Mouse (Mus musculus) splenic B cell, adult 2 months (primary cell): Measurements from ENCODE around the gene Vcam1.

Experiments used
- DNase-seq: peaks from one replicate; pipeline ENCODE4 v3.0.0-alpha.2; 2011; ENCODE audit warnings: low read depth, low spot score
- H3K27me3 ChIP-seq: 2 replicates; pipeline ENCODE4 v1.6.1; 2012; ENCODE audit warnings: mild to moderate bottlenecking, low read length, moderate library complexity, mixed read lengths; ENCODE audit not compliant: control insufficient read depth, poor library complexity, insufficient read depth, severe bottlenecking
- H3K36me3 ChIP-seq: 2 replicates; pipeline ENCODE4 v1.6.1; 2012; ENCODE audit warnings: mild to moderate bottlenecking, low read length, moderate library complexity, mixed read lengths; ENCODE audit not compliant: control insufficient read depth, poor library complexity, insufficient read depth, severe bottlenecking

Gene Vcam1

DNA sequence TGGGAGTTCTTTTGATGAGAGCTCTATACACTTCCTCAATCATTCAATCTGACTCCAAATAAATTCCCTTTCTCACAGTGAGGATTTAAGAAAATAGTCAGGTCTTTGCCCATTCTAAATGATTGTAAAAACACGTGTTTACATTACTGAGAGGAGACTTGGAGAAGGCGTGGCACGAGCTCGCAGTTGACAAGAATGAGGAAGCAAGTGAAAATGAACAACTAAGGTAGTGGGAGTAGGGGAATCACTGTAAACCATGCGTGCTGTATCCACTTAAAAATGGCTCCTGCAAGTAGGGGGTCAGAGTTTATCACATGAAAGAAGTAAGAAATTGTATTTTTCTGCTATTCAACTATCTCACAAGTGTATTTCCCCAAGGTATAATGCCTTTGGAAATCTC lies 3.9 kb upstream of the Vcam1 start:
- H3K36me3 ChIP-seq, result no peaks in the 10 kb centered on the region
- no peaks in the 10 kb centered on the region for H3K27me3 ChIP-seq
- no peak for DNase-seq

DNA sequence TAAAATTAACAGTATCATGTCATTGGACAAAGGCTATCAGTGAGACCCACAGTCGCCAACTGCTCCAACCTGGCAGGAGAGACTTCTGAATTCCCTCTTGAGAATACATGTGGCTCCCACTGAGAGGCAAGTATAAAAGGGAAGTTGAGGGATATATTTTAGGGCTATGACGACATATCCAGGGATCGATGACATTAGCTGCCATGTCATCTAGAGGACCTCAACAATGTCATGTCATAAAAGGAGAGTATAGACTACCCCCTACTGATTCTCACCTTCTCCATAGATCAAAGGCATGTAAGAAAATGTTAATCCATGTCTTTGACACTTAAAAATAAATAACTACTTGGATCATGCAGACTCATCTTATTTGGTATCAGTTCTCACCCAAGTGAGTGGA lies 1.2 kb upstream of the Vcam1 start:
- Histone ChIP-seq H3K27me3 (no peaks in the 10 kb centered on the region), H3K36me3 (no peaks in the 10 kb centered on the region)
- DNase-seq, result no peak

DNA sequence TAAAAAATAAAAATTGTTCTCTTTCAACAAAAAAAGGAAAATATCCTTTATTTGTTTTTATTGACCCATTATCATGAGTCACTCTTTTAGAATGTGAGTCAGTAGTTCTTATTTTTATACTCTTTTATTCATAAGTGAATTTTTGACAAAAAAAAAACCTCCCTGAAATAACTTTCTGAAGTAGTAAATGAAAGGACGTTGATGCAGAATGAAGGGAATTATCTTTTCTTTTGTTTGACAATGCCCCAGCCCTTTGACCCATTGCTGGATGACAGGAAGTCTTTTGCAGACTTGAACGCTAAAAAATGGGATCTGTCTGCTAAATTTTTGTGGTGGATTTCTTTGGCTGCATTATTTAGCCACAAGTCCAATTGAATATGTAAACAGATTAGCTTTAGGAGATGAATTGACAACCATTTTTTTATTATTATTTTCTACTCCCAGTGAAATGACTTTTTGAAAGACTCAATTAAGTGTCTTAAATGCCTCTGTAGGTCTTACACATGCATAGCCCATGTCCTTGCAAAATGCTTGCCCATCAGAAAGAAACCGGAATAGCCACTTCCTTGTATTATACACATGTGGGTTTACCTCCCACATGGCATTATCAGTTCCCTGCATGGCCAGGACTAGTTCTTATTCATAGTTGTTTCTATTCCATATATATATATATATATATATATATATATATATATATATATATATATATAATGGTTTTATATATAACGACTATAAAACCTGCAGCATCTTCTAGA lies 530 bp upstream of the Vcam1 start:
- Histone ChIP-seq H3K36me3 (no peaks in the 10 kb centered on the region), H3K27me3 (no peaks in the 10 kb centered on the region)
- DNase-seq, result no peak

DNA sequence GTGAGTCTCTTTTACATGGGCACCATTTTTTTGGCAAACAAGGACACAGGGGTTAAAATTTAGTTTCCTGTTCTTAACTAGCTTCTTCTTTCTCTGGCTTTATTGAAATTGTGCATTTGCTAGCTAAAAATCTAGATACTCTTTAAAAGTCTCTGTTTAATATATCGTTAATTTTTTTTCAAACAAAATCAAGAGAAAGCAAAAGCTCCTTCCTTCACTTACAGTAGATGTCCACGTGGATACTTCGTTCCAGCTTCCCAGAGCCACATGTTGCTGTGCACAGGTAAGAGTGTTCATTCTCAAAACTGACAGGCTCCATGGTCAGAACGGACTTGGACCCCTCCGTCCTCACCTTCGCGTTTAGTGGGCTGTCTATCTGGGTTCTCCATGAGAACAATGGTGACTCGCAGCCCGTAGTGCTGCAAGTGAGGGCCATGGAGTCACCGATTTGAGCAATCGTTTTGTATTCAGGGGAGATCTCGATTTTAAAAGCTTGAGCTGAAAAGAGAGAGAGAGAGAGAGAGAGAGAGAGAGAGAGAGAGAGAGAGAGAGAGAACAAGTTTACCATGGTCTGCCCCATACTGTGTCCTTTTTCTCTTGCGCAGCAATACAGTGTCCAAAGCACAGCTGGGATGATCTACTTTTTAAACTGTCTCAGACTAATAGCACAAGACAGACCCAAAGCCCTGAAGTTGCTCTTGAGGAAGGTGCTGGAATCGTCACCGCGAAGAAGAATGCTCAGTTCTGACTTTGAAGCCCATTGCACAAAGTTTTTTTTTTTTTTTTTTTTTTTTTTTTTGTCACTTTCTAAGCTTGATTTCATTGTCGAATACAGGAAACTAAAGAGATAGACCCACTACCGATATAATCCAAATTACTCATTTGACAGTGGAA lies 930 bp downstream of the Vcam1 start:
- no peak for DNase-seq
- Histone ChIP-seq H3K36me3 (no peaks in the 10 kb centered on the region), H3K27me3 (no peaks in the 10 kb centered on the region)

DNA sequence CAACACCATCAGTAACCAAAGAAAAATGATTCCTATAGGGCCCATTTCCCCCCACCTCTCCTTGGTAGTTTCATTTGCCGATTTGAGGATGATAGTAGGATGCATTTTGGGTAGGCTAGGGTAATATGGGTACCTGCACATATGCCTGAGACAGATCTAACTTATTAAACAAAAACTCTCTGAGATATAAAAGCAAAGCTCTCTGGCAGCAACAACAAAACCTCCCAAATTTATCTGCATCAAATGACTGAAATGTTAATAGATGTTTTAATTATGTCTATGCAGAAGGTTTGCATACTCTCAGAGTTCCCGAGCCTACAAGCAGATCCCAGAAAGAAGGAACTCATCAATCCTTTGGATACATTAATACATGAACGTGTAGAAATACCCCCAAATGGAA lies 1.7 kb downstream of the Vcam1 start:
- no peaks in the 10 kb centered on the region for H3K27me3 ChIP-seq
- no peaks in the 10 kb centered on the region for H3K36me3 ChIP-seq
- no peak for DNase-seq

DNA sequence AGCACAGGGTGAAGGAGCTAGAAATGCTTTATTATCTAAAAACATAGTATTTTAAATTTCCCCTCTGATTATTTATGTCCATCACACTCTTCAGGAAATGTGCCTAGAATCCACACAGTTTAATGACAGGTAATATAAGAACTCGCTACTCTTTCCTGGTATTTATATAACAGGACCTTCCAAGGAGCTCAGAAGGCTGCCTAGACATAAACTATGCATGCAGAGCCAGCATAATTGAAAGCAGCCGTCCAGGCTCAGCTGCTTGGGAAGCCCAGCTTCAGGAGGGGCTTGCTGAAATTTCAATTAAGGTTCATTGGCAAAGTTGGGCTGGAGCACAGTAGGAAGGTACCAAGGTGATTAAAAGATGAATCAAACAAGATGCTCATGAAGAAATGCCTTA lies 2.2 kb downstream of the Vcam1 start:
- no peaks in the 10 kb centered on the region for H3K36me3 ChIP-seq
- H3K27me3 ChIP-seq, result no peaks in the 10 kb centered on the region
- no peak for DNase-seq

DNA sequence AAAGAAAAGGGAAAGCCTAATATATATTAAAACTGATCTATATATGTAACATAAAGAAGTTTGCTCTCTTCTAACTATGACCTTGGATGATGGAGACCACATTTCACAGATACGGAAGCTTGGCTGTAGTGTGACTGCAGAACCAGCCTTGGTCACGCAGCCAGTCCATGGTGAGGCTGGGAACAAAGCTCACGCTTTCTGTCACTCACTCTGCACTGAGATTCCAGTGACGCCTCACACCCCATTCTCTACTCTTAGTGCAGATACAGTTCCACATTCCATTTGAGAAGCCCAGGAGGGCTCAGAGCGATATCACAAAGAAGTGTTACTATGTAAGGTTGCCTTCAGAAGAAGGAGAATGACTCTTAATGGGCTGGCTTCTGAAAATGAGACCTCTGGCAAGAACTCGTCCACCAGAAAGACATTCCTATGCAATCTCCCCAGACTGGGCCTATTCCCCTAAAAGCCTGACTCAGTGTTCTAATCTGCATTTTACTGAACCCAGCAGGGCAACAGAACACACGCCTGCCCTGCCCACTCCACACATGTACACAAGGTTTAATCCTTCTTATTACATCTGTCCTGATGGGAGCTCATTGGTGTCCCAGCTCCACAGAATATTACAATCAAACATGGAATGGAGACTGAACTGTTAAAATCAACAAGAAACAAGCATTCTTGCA lies 2.8 kb downstream of the Vcam1 start:
- DNase-seq, result no peak
- Histone ChIP-seq H3K36me3 (no peaks in the 10 kb centered on the region), H3K27me3 (no peaks in the 10 kb centered on the region)

DNA sequence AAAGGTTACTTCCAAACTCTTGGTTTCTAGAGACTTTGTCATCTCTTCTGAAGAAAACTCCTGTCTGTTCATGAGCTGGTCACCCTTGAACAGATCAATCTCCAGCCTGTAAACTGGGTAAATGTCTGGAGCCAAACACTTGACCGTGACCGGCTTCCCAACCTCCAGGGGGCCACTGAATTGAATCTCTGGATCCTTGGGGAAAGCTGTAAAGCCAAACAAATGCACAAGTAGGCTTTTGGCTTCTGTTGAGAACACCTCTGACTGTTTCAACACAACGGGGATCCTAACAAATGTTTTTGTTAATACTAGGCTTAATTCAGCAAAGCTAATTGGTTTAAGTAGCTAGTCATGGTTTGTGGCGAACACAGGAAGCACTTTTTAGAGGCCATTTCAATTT lies 3.4 kb downstream of the Vcam1 start:
- no peak for DNase-seq
- no peaks in the 10 kb centered on the region for H3K36me3 ChIP-seq
- no peaks in the 10 kb centered on the region for H3K27me3 ChIP-seq

DNA sequence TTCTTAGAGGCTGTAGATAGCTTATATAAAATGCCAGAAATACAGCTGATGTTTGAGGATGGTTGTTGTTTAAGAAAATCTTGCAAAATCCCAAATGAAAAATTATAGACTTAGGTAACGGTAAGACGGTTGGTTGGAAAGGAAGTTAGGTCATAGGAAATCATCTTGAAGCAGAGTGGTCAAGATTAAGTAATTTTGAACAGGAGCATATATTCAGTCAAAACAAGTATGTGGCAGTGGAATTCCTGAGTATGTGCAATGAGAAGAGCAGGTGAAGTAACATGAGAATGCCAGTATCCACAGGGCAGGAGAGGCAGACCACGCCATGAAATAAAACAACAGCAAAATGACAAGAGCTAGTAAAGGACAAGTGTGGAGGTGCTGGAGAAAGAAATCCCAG lies 5.7 kb downstream of the Vcam1 start:
- DNase-seq, result no peak
- no peaks in the 10 kb centered on the region for H3K27me3 ChIP-seq
- H3K36me3 ChIP-seq, result no peaks in the 10 kb centered on the region

DNA sequence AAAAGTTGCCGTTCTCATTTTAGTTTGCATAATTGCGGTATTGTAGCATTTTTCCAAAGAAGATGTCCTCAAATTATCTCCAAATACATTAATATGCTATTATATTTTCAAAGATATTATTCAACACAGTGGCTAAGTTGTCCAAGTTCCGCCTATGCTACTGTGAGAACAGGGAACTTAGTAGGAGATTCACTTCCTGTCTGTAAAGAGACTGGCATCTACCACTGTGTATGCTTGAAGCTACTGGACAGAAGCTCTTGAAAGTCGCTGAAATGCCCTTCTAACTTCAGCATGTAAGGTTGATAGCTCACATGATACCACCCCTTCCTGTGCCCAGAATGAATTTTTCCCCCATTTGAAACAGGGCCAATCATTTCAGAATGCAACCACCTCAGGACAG lies 6.8 kb downstream of the Vcam1 start:
- Histone ChIP-seq H3K36me3 (no peaks in the 10 kb centered on the region), H3K27me3 (no peaks in the 10 kb centered on the region)
- DNase-seq, result peak; percentile 1

DNA sequence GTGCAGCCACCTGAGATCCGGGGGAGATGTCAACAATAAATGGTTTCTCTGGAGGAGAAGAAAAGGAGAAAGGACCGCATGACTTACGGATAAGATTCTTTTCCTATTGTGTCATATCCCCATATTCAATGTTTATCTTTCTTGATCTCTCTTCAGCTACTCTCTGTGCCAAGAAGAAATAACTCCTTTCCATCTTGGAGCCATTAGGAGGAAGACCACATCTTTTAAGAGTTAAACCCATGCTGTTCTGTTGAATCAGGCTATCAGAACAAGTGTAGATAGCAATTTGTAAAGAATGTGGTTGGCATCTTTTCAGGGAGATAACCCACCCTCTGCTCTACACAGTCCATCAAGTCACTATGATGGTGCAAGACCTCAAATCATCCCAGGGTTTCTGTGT lies 8.5 kb downstream of the Vcam1 start:
- no peaks in the 10 kb centered on the region for H3K36me3 ChIP-seq
- no peaks in the 10 kb centered on the region for H3K27me3 ChIP-seq
- no peak for DNase-seq

DNA sequence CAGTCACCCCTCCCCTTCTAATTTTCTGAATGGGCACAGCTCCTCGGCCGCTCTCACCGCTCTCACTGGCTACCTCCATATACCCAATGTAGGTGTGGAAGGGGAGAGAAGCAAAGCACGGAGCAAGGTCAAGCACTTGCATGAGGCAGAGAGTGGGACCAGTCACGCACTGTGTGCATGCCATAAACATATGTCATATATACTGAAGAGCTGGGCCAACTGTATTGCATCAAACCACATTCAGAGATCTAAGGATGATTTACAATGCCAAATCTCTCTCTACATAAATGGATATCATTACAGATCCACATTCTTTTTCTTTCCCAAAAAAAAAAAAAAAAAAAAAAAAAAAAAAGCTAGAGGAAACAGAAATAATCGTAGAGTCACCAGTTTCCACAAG lies 9.1 kb downstream of the Vcam1 start:
- Histone ChIP-seq H3K36me3 (no peaks in the 10 kb centered on the region), H3K27me3 (no peaks in the 10 kb centered on the region)
- no peak for DNase-seq

DNA sequence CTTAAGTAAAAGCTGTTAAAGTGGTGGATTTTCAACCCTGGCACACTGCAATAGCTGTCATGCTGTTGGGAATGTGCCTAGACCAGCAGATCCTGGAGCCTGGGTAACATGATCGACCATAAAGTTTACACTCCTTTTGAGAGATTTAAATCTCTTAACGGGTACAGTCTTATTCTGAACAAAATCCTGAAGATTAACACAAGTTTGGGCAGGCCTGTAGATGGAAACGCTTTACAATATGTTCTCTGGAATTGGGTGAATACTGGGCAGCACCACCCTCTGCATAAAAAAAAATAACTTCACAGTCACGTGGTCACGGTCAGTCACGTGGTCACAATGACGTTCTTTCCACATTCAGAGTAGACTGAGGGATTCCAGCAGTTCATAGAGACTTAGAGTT lies 10.3 kb downstream of the Vcam1 start:
- no peak for DNase-seq
- Histone ChIP-seq H3K27me3 (no peaks in the 10 kb centered on the region), H3K36me3 (no peaks in the 10 kb centered on the region)

DNA sequence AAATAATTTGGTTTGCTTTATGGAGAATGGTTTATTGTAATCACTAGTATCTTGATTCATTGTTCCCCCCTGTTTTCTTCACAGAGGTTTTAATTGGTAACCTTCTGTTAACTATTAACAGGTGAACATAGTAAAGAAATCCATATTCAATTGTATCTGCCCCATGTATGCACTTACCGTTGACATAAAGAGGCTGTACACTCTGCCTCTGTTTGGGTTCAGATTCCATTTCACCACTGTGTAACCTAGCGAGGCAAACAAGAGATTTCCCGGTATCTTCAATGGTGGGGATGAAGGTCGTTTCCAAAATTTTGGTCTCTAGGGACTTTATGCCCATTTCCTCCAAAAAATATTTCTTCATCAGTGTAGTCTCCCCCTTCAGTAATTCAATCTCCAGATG lies 12.4 kb downstream of the Vcam1 start:
- H3K36me3 ChIP-seq, result no peaks in the 10 kb centered on the region
- DNase-seq, result no peak
- no peaks in the 10 kb centered on the region for H3K27me3 ChIP-seq
